8 mouse cellular contexts compared by ENCODE assay signal in genomic region chr1:181615866-181616491, GRCm38 (mm10). TPM values are rescaled to one million over a fixed set of nuclear protein-coding genes. Genes with fewer than 3 reads are reported as not detected.
DNase-seq lines count a peak whose midpoint lies in the region; ATAC-seq and TF ChIP-seq lines count a peak whose summit lies in the region.

No protein-coding gene starts in this region.

- H3K9ac ChIP-seq in neural tube, embryonic 15.5 days (replicated peaks), result no peak overlapping the region
- H3K9ac ChIP-seq in forebrain, embryonic 15.5 days (replicated peaks), result no peak overlapping the region
- no peak overlapping the region for H3K9ac ChIP-seq in midbrain, embryonic 14.5 days (replicated peaks; ENCODE audit: low read length)

- H3K4me1 ChIP-seq in neural tube, embryonic 15.5 days, result 0 out of 2 replicates have a peak, but pooled peaks cover 4% of the 10 kb centered on the region
- H3K4me1 ChIP-seq in forebrain, embryonic 15.5 days, result no peaks in the 10 kb centered on the region
- H3K4me1 ChIP-seq in midbrain, embryonic 14.5 days (ENCODE audit: control insufficient read depth, insufficient read depth, low read length), result no peaks in the 10 kb centered on the region

- intact Hi-C loops in left cerebral cortex, adult 2 months (cut with DNase I), result loop anchor here (2.0 to 10.0 kb wide), 3 partner anchors 71 to 344 kb away; no protein-coding TSS in a partner anchor

- no peak overlapping the region for H3K27ac ChIP-seq in neural tube, embryonic 15.5 days (replicated peaks)
- no peak overlapping the region for H3K27ac ChIP-seq in forebrain, embryonic 15.5 days (replicated peaks)
- no peak overlapping the region for H3K27ac ChIP-seq in left cerebral cortex, adult 2 months
- H3K27ac ChIP-seq in midbrain, embryonic 14.5 days (replicated peaks; ENCODE audit: low read depth, low read length), result no peak overlapping the region

- peak; percentile 92 for TF ChIP-seq CTCF in left cerebral cortex, adult 2 months (IDR thresholded peaks at IDR 0.05)

- ATAC-seq in neural tube, embryonic 15.5 days (ENCODE audit: low FRiP score), result no peak
- ATAC-seq in forebrain, embryonic 15.5 days (replicated peaks), result peak; percentile 69; the same call in 1 of the 2 replicates
- ATAC-seq in midbrain, embryonic 14.5 days (ENCODE audit: low FRiP score, low TSS enrichment), result no peak

- H3K4me2 ChIP-seq in neural tube, embryonic 15.5 days, result no peak overlapping the region
- H3K4me2 ChIP-seq in forebrain, embryonic 15.5 days (replicated peaks), result no peak overlapping the region
- no peak overlapping the region for H3K4me2 ChIP-seq in midbrain, embryonic 14.5 days (ENCODE audit: low read length)

- H3K36me3 ChIP-seq in neural tube, embryonic 15.5 days, result no peaks in the 10 kb centered on the region
- H3K36me3 ChIP-seq in forebrain, embryonic 15.5 days, result no peaks in the 10 kb centered on the region
- no peaks in the 10 kb centered on the region for H3K36me3 ChIP-seq in midbrain, embryonic 14.5 days (ENCODE audit: control insufficient read depth, insufficient read depth, low read length)

- peak; percentile 59 for DNase-seq in neural tube, embryonic 10.5 days (ENCODE audit: extremely low spot score, low spot score)
- DNase-seq in cerebellum, adult 11-12 months, result peak; percentile 49
- DNase-seq in induced T-regulatory cell, adult 2 months (ENCODE audit: low read depth), result peak; percentile 88
- peak; percentile 61 to 73 for DNase-seq in left cerebral cortex, adult 2 months (ENCODE audit: extremely low spot score in 1 of 2, low spot score in 2 of 2)
- DNase-seq in midbrain, embryonic 14.5 days, result peak; percentile 91
- peak; percentile 23 to 32 for DNase-seq in spleen, postnatal 36 days (ENCODE audit: low spot score in 2 of 2)

- 42% methylated on average over 11 of the region's 11 CpGs for WGBS in neural tube, embryonic 15.5 days
- WGBS in forebrain, embryonic 15.5 days, result 48% methylated on average over 11 of the region's 11 CpGs
- 46% methylated on average over 11 of the region's 11 CpGs for WGBS in midbrain, embryonic 14.5 days

- no peak overlapping the region for H3K4me3 ChIP-seq in neural tube, embryonic 15.5 days (replicated peaks)
- no peak overlapping the region for H3K4me3 ChIP-seq in forebrain, embryonic 15.5 days
- H3K4me3 ChIP-seq in left cerebral cortex, adult 2 months, result no peak overlapping the region
- no peak overlapping the region for H3K4me3 ChIP-seq in midbrain, embryonic 14.5 days (replicated peaks; ENCODE audit: low read depth, low read length)

- H3K9me3 ChIP-seq in neural tube, embryonic 15.5 days (replicated peaks), result no peaks in the 10 kb centered on the region
- no peaks in the 10 kb centered on the region for H3K9me3 ChIP-seq in forebrain, embryonic 15.5 days
- no peaks in the 10 kb centered on the region for H3K9me3 ChIP-seq in midbrain, embryonic 14.5 days (ENCODE audit: control insufficient read depth, low read length)

- no peaks in the 10 kb centered on the region for H3K27me3 ChIP-seq in neural tube, embryonic 15.5 days (replicated peaks)
- H3K27me3 ChIP-seq in forebrain, embryonic 15.5 days, result no peaks in the 10 kb centered on the region
- no peaks in the 10 kb centered on the region for H3K27me3 ChIP-seq in midbrain, embryonic 14.5 days (ENCODE audit: control insufficient read depth, insufficient read depth, low read length)

RNA-seq across cellular contexts. Expression of gene Dnah14, which starts 39.6 kb away (rescaled TPM):
- 0.29 and 0.61 TPM in 2 replicates for polyA plus RNA-seq in neural tube, embryonic 15.5 days (2015; fragmentation: Nextera tagmentation; extraction: Ambion mirVana)
- polyA plus RNA-seq in forebrain, embryonic 15.5 days (2015; fragmentation: Nextera tagmentation; extraction: Ambion mirVana), result 0.71 and 1.0 TPM in 2 replicates
- 1 to 10 TPM in 1 of 2 experiments, under 1 TPM in 1; 0.49 to 1.4 TPM for total RNA-seq in left cerebral cortex, adult 2 months (2021)
- polyA plus RNA-seq in midbrain, embryonic 14.5 days (2014; fragmentation: Nextera tagmentation; extraction: Ambion mirVana), result 0.70 and 0.93 TPM in 2 replicates

Comparison
In these comparisons a context has a peak if more than half of its experiments do, and no peak if none do; other contexts are left out.
1. DNase-seq: peak in every context shown above with its lines; median percentile 91 in midbrain, embryonic 14.5 days; 88 in induced T-regulatory cell, adult 2 months; 67 in left cerebral cortex, adult 2 months; 59 in neural tube, embryonic 10.5 days; 49 in cerebellum, adult 11-12 months; 28 in spleen, postnatal 36 days.